ENCODE assay signal across 8 mouse cellular contexts in genomic region chr19:5490898-5491708, GRCm38 (mm10). TPM values are rescaled to one million over a fixed set of nuclear protein-coding genes. Genes with fewer than 3 reads are reported as not detected.
DNase-seq lines count a peak whose midpoint lies in the region; ATAC-seq lines count a peak whose summit lies in the region.

No protein-coding gene starts in this region.

- peaks cover 29% of the 10 kb centered on the region for H3K36me3 ChIP-seq in lung, embryonic 16.5 days (ENCODE audit: control insufficient read depth, insufficient read depth, low read length)

- no peaks in the 10 kb centered on the region for H3K27me3 ChIP-seq in lung, embryonic 16.5 days (ENCODE audit: control insufficient read depth, insufficient read depth, low read depth, low read length)

- peak; percentile 84 for DNase-seq in ES-CJ7 (ENCODE audit: low read depth, low spot score)
- peak; percentile 77 for DNase-seq in c-Kit-positive CD71-positive TER-119-positive erythroid progenitor cells, embryonic 14.5 days (ENCODE audit: low spot score)
- DNase-seq in forelimb bud, embryonic 11.5 days (ENCODE audit: low read depth, low spot score), result peak; percentile 71
- DNase-seq in layer of hippocampus, adult 9-10 months (ENCODE audit: low spot score), result peak; percentile 55
- DNase-seq in ovary, adult 18-20 months (ENCODE audit: low spot score), result peak; percentile 77
- DNase-seq in thymus, postnatal 0 days (ENCODE audit: low spot score), result peak; percentile 90

- H3K4me1 ChIP-seq in lung, embryonic 16.5 days (replicated peaks; ENCODE audit: control insufficient read depth, insufficient read depth, low read length), result peaks cover 28% of the 10 kb centered on the region

- ATAC-seq in hematopoietic stem cell, adult 5-6 weeks (replicated peaks in 1 of 2; ENCODE audit: insufficient read depth in 1 of 2, low FRiP score in 2 of 2, low TSS enrichment in 1 of 2, low read depth in 1 of 2, poor library complexity in 2 of 2, severe bottlenecking in 2 of 2), result peak; percentile 35 to 43
- ATAC-seq in lung, embryonic 16.5 days (ENCODE audit: low read depth), result peak; percentile 5; the same call in 1 of the 2 replicates

- H3K27ac ChIP-seq in lung, embryonic 16.5 days (ENCODE audit: low read length), result peak overlapping the region; percentile 98

- WGBS in lung, embryonic 16.5 days, result 0% methylated on average over 53 of the region's 59 CpGs

- H3K9me3 ChIP-seq in lung, embryonic 16.5 days (ENCODE audit: control insufficient read depth, low read length), result no peaks in the 10 kb centered on the region

- H3K4me2 ChIP-seq in lung, embryonic 16.5 days (ENCODE audit: low read depth, low read length), result peak overlapping the region; percentile 79

- peak overlapping the region; percentile 92 for H3K9ac ChIP-seq in lung, embryonic 16.5 days (ENCODE audit: low read length)

- H3K4me3 ChIP-seq in lung, embryonic 16.5 days (ENCODE audit: low read length), result peak overlapping the region; percentile 85

RNA-seq across cellular contexts. Expression of gene Cfl1, which starts 0.8 kb away (rescaled TPM):
- total RNA-seq in hematopoietic stem cell, adult 5-6 weeks (2017), result 878 and 953 TPM in 2 replicates
- 2,553 and 2,793 TPM in 2 replicates for polyA plus RNA-seq in lung, embryonic 16.5 days (2015; fragmentation: Nextera tagmentation; extraction: Ambion mirVana)
- 3,590 and 4,042 TPM in 2 replicates for polyA plus RNA-seq in thymus, postnatal 0 days (2015; fragmentation: Nextera tagmentation; extraction: Ambion mirVana)

RNA-seq across cellular contexts. Expression of gene Mus81, which starts 2.9 kb away (rescaled TPM):
- 7.9 and 12.0 TPM in 2 replicates for total RNA-seq in hematopoietic stem cell, adult 5-6 weeks (2017)
- 45.7 and 51.4 TPM in 2 replicates for polyA plus RNA-seq in lung, embryonic 16.5 days (2015; fragmentation: Nextera tagmentation; extraction: Ambion mirVana)
- 58.6 and 63.5 TPM in 2 replicates for polyA plus RNA-seq in thymus, postnatal 0 days (2015; fragmentation: Nextera tagmentation; extraction: Ambion mirVana)

RNA-seq across cellular contexts. Expression of gene 1700020D05Rik, which starts 12.5 kb away (rescaled TPM):
- 0.69 and 2.8 TPM in 2 replicates for total RNA-seq in hematopoietic stem cell, adult 5-6 weeks (2017)
- not detected in 2 replicates for polyA plus RNA-seq in lung, embryonic 16.5 days (2015; fragmentation: Nextera tagmentation; extraction: Ambion mirVana)
- 0.13 and 0.44 TPM in 2 replicates for polyA plus RNA-seq in thymus, postnatal 0 days (2015; fragmentation: Nextera tagmentation; extraction: Ambion mirVana)

RNA-seq across cellular contexts. Expression of gene Efemp2, which starts 17.3 kb away (rescaled TPM):
- total RNA-seq in hematopoietic stem cell, adult 5-6 weeks (2017), result 1.2 TPM in 1 of 2 replicates, not detected in the other
- 197 and 200 TPM in 2 replicates for polyA plus RNA-seq in lung, embryonic 16.5 days (2015; fragmentation: Nextera tagmentation; extraction: Ambion mirVana)
- 26.5 and 27.9 TPM in 2 replicates for polyA plus RNA-seq in thymus, postnatal 0 days (2015; fragmentation: Nextera tagmentation; extraction: Ambion mirVana)

RNA-seq across cellular contexts. Expression of gene Snx32, which starts 19.2 kb away (rescaled TPM):
- 3.2 and 4.4 TPM in 2 replicates for total RNA-seq in hematopoietic stem cell, adult 5-6 weeks (2017)
- 7.4 and 7.7 TPM in 2 replicates for polyA plus RNA-seq in lung, embryonic 16.5 days (2015; fragmentation: Nextera tagmentation; extraction: Ambion mirVana)
- 9.9 and 10.8 TPM in 2 replicates for polyA plus RNA-seq in thymus, postnatal 0 days (2015; fragmentation: Nextera tagmentation; extraction: Ambion mirVana)

Comparison
In these comparisons a context has a peak if more than half of its experiments do, and no peak if none do; other contexts are left out.
1. Peak in every context shown above with its lines: DNase-seq, ATAC-seq, H3K4me3 ChIP-seq and H3K27ac ChIP-seq.